Mouse (Mus musculus): Measurements from ENCODE around the gene Pole2. TPM values are rescaled to one million over a fixed set of nuclear protein-coding genes. Genes with fewer than 3 reads are reported as not detected.

Pole2 gene
- polyA plus RNA-seq (2012; ENCODE audit: low replicate concordance): 26.3 and 30.7 TPM in 2 replicates

GRCm38 (mm10) chr12:69227776-69228466 is at the start of gene Pole2:
TSS of gene Pole2 (minus strand) at chr12:69228195.

GRCm38 (mm10) chr12:69240876-69241275 is 12.9 kb upstream of the Pole2 start, which contains the start of gene Klhdc1:
TSS of gene Klhdc1 (plus strand) at chr12:69241176.

GRCm38 (mm10) chr12:69204052-69204833 is 23.8 kb downstream of the Pole2 start, which contains the start of gene Gm49384:
TSS of gene Gm49384 (minus strand) at chr12:69204267.

GRCm38 (mm10) chr12:69198164-69198535 is 29.8 kb downstream of the Pole2 start, which contains the start of gene Dnaaf2:
TSS of gene Dnaaf2 (minus strand) at chr12:69198429.

GRCm38 (mm10) chr12:69196444-69197377 is 31.3 kb downstream of the Pole2 start, which contains the start of gene Gm49383:
TSS of gene Gm49383 (minus strand) at chr12:69197104.

GRCm38 (mm10) chr12:69183583-69184308 is 44.2 kb downstream of the Pole2 start, which contains the start of the genes Rpl36al and Mgat2:
TSS of gene Rpl36al (minus strand) at chr12:69184083.
TSS of gene Mgat2 (plus strand) at chr12:69184157.

GRCm38 (mm10) chr12:69168461-69169106 is 59.4 kb downstream of the Pole2 start, which contains the start of gene Lrr1:
TSS of gene Lrr1 (plus strand) at chr12:69168814.

GRCm38 (mm10) chr12:69158765-69159577 is 69.0 kb downstream of the Pole2 start, which contains the start of gene Rps29:
TSS of gene Rps29 (minus strand) at chr12:69159186.

Other genes starting within 250 kb of the Pole2 start
- gene Rps29, start 69.0 kb downstream of the Pole2 start, polyA plus RNA-seq (2012; ENCODE audit: low replicate concordance): 92.0 and 1,522 TPM in 2 replicates
- gene Lrr1, start 59.4 kb downstream of the Pole2 start, polyA plus RNA-seq (2012; ENCODE audit: low replicate concordance): 22.6 and 48.7 TPM in 2 replicates
- 11.9 and 18.6 TPM in 2 replicates for gene Rpl36al, start 44.1 kb downstream of the Pole2 start, polyA plus RNA-seq (2012; ENCODE audit: low replicate concordance)
- 28.6 and 38.7 TPM in 2 replicates for gene Mgat2, start 44.0 kb downstream of the Pole2 start, polyA plus RNA-seq (2012; ENCODE audit: low replicate concordance)
- 40.9 and 59.1 TPM in 2 replicates for gene Gm49383, start 31.1 kb downstream of the Pole2 start, polyA plus RNA-seq (2012; ENCODE audit: low replicate concordance)
- gene Dnaaf2, start 29.8 kb downstream of the Pole2 start, polyA plus RNA-seq (2012; ENCODE audit: low replicate concordance): 1.8 and 3.2 TPM in 2 replicates
- gene Gm49384, start 23.9 kb downstream of the Pole2 start, polyA plus RNA-seq (2012; ENCODE audit: low replicate concordance): not detected in 2 replicates
- 0.97 and 3.3 TPM in 2 replicates for gene Klhdc1, start 13.0 kb upstream of the Pole2 start, polyA plus RNA-seq (2012; ENCODE audit: low replicate concordance)
- 30.8 and 40.4 TPM in 2 replicates for gene Klhdc2, start 68.5 kb upstream of the Pole2 start, polyA plus RNA-seq (2012; ENCODE audit: low replicate concordance)
- 0.83 and 2.7 TPM in 2 replicates for gene Nemf, start 129.0 kb upstream of the Pole2 start, polyA plus RNA-seq (2012; ENCODE audit: low replicate concordance)
- gene Arf6, start 144.0 kb upstream of the Pole2 start, polyA plus RNA-seq (2012; ENCODE audit: low replicate concordance): 154 and 263 TPM in 2 replicates
- 2.3 and 2.6 TPM in 2 replicates for gene Gm9887, start 144.3 kb upstream of the Pole2 start, polyA plus RNA-seq (2012; ENCODE audit: low replicate concordance)

Measured in leukemia stem cell, adult 10-12 weeks (primary cell).